Mouse (Mus musculus) liver, embryonic 16.5 days (tissue): ENCODE results near the gene Olfr1166. TPM values are rescaled to one million over a fixed set of nuclear protein-coding genes. Genes with fewer than 3 reads are reported as not detected.
"Not testable (repeated sequence)": the region's sequence is repeated elsewhere in the genome, so short reads cannot be mapped to it uniquely, and the experiment has no call there.

Experiments
- ATAC-seq: fragments of 200-750 bp; cut with Nextera tagmentation; 2 replicates; pipeline ENCODE4 v1.8.0; 2017; ENCODE audit warnings: low read depth, mild to moderate bottlenecking, moderate number of reproducible peaks, moderate library complexity
- H3K27ac ChIP-seq: fragments of 300-500 bp; sonication (generic); 2 replicates; pipeline ENCODE4 v1.5.1; 2014; ENCODE audit warnings: mild to moderate bottlenecking, low read length
- H3K27me3 ChIP-seq: fragments of 300-500 bp; sonication (generic); 2 replicates; pipeline ENCODE4 v1.6.1; 2014; ENCODE audit warnings: low read depth, low read length, mixed read lengths; ENCODE audit not compliant: control insufficient read depth, insufficient read depth
- H3K36me3 ChIP-seq: fragments of 300-500 bp; sonication (generic); 2 replicates; pipeline ENCODE4 v1.6.1; 2014; ENCODE audit warnings: mild to moderate bottlenecking; ENCODE audit not compliant: control insufficient read depth, insufficient read depth
- H3K4me1 ChIP-seq: fragments of 300-500 bp; sonication (generic); 2 replicates; pipeline ENCODE4 v1.6.1; 2014; ENCODE audit warnings: low read depth, low read length, mixed read lengths; ENCODE audit not compliant: control insufficient read depth
- H3K4me2 ChIP-seq: fragments of 300-500 bp; sonication (generic); 2 replicates; pipeline ENCODE4 v1.6.1; 2014; ENCODE audit warnings: low read depth, low read length, mixed read lengths
- H3K4me3 ChIP-seq: fragments of 300-500 bp; sonication (generic); 2 replicates; pipeline ENCODE4 v1.5.1; 2014; ENCODE audit warnings: low read depth, mild to moderate bottlenecking, low read length
- H3K9ac ChIP-seq: fragments of 300-500 bp; sonication (generic); 2 replicates; pipeline ENCODE4 v1.6.1; 2014; ENCODE audit warnings: low read depth, low read length
- H3K9me3 ChIP-seq: fragments of 300-500 bp; sonication (generic); replicated peaks from 2 replicates; pipeline ENCODE4 v1.6.1; 2016; ENCODE audit warnings: low read length; ENCODE audit not compliant: control insufficient read depth
- WGBS: fragments of 180-500 bp; shearing (Covaris S2); extraction: QIAGEN DNeasy Blood & Tissue Kit; methylation state at CpG from one replicate; pipeline ENCODE4 v1.1.7; 2014; ENCODE audit not compliant: insufficient replicate concordance; 5-methylcytosine and 5-hydroxymethylcytosine counted together
- polyA plus RNA-seq: library from polyadenylated mRNA; unstranded; fragments of >200 nt; fragmentation: Nextera tagmentation; extraction: Ambion mirVana; gene quantifications from 2 replicates; pipeline ENCODE4 v1.2.1, GENCODE M21; 2015

Olfr1166 gene
- not detected in 2 replicates for polyA plus RNA-seq

DNA sequence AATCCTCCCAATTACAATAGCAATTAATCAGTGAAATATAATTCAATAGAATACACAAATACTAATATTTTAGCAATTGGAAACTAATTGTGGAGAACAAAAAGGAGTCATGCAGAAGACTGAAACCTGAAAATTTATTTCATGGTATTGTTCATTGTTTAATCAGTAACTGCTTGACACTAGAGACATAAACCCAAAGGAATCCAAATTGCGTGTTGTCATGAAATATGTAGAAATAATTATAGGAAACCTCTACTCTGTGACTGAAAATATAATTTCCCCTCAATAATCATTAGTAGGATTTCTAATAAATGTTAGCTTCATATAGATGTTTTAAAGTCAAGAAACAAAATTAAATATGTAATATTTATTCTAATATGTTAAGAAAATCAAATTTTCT is at the start of gene Olfr1166:
Gene Olfr1166 (minus strand): TSS at position 101 of the 400 bp plus-strand sequence.
- H3K9me3 ChIP-seq, result no peaks in the 10 kb centered on the region
- H3K36me3 ChIP-seq, result no peaks in the 10 kb centered on the region
- H3K27ac ChIP-seq, result no peak within 1 kb of the TSS
- H3K9ac ChIP-seq, result no peak within 1 kb of the TSS
- 73% methylated on average over 1 of the region's 1 CpGs for WGBS
- no peaks in the 10 kb centered on the region for H3K27me3 ChIP-seq
- H3K4me2 ChIP-seq, result no peak within 1 kb of the TSS
- no peaks in the 10 kb centered on the region for H3K4me1 ChIP-seq
- ATAC-seq, result no peak
- H3K4me3 ChIP-seq, result no peak within 1 kb of the TSS

DNA sequence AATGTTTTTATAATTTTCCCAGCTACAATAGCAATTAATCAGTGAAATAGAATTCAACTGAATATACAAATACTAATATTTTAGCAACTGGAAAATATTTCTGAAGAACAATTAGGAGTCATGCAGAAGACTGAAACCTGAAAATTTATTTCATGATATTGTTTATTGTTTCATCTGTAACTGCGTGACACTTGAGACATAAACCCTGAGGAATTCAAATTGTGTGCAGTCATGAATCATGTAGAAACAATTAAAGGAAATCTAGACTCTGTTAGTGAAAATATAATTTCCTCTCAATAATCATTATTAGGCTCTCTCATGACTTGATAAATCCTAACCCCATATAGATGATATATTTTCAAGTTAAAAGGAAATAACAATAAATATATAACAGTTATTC is 27.0 kb upstream of the Olfr1166 start, which contains the start of gene Olfr1167:
Gene Olfr1167 (minus strand): TSS at position 101 of the 400 bp plus-strand sequence.
- H3K4me1 ChIP-seq, result not testable (repeated sequence)

GRCm38 (mm10) chr2:88093866-88094265 is 34.2 kb downstream of the Olfr1166 start, which contains the start of gene Olfr1164:
Gene Olfr1164 (minus strand): TSS chr2:88093966.
- Histone ChIP-seq H3K36me3 (no peaks in the 10 kb centered on the region), H3K4me3 (no peak within 1 kb of the TSS), H3K4me2 (no peak within 1 kb of the TSS), H3K27ac (no peak within 1 kb of the TSS), H3K27me3 (no peaks in the 10 kb centered on the region), H3K4me1 (no peaks in the 10 kb centered on the region), H3K9ac (no peak within 1 kb of the TSS), H3K9me3 (no peaks in the 10 kb centered on the region)
- 49% methylated on average over 4 of the region's 4 CpGs for WGBS
- no peak for ATAC-seq

More for the DNA sequence above, 27.0 kb upstream of the Olfr1166 start, which contains the start of gene Olfr1167:
- ATAC-seq, H3K27me3 ChIP-seq, H3K27ac ChIP-seq, H3K4me3 ChIP-seq, H3K36me3 ChIP-seq, H3K4me2 ChIP-seq, H3K9me3 ChIP-seq, H3K9ac ChIP-seq: not testable (repeated sequence)
- WGBS, result 69% methylated on average over 1 of the region's 1 CpGs

Other genes starting within 250 kb of the Olfr1166 start
- not detected in 2 replicates for gene Olfr1153, start 233.3 kb downstream of the Olfr1166 start, polyA plus RNA-seq
- gene Olfr1154, start 223.1 kb downstream of the Olfr1166 start, polyA plus RNA-seq, result not detected in 2 replicates
- not detected in 2 replicates for gene Olfr1155, start 183.1 kb downstream of the Olfr1166 start, polyA plus RNA-seq
- not detected in 2 replicates for gene Olfr1156, start 175.2 kb downstream of the Olfr1166 start, polyA plus RNA-seq
- not detected in 2 replicates for gene Olfr1157, start 160.0 kb downstream of the Olfr1166 start, polyA plus RNA-seq
- not detected in 2 replicates for gene Olfr74, start 153.6 kb downstream of the Olfr1166 start, polyA plus RNA-seq
- not detected in 2 replicates for gene Olfr1158, start 138.2 kb downstream of the Olfr1166 start, polyA plus RNA-seq
- not detected in 2 replicates for gene Olfr1160, start 120.0 kb downstream of the Olfr1166 start, polyA plus RNA-seq
- gene Olfr1161, start 105.5 kb downstream of the Olfr1166 start, polyA plus RNA-seq, result not detected in 2 replicates
- gene Olfr73, start 90.6 kb downstream of the Olfr1166 start, polyA plus RNA-seq, result not detected in 2 replicates
- not detected in 2 replicates for gene Olfr1162, start 77.1 kb downstream of the Olfr1166 start, polyA plus RNA-seq
- gene Olfr1163, start 56.4 kb downstream of the Olfr1166 start, polyA plus RNA-seq, result not detected in 2 replicates
- not detected in 2 replicates for gene Olfr1164, start 34.3 kb downstream of the Olfr1166 start, polyA plus RNA-seq
- not detected in 2 replicates for gene Olfr1167, start 26.9 kb upstream of the Olfr1166 start, polyA plus RNA-seq
- gene Olfr1168, start 53.6 kb upstream of the Olfr1166 start, polyA plus RNA-seq, result not detected in 2 replicates
- gene Olfr1170, start 100.1 kb upstream of the Olfr1166 start, polyA plus RNA-seq, result not detected in 2 replicates
- not detected in 2 replicates for gene Olfr1173, start 151.6 kb upstream of the Olfr1166 start, polyA plus RNA-seq
- gene Olfr1174-ps, start 186.9 kb upstream of the Olfr1166 start, polyA plus RNA-seq, result not detected in 2 replicates
- gene Olfr1175-ps, start 198.9 kb upstream of the Olfr1166 start, polyA plus RNA-seq, result not detected in 2 replicates
- gene Olfr1176, start 208.4 kb upstream of the Olfr1166 start, polyA plus RNA-seq, result not detected in 2 replicates
- not detected in 2 replicates for gene Olfr1177-ps, start 218.2 kb upstream of the Olfr1166 start, polyA plus RNA-seq